Mouse (Mus musculus): ENCODE data around the gene Uqcrh. TPM values are rescaled to one million over a fixed set of nuclear protein-coding genes. Genes with fewer than 3 reads are reported as not detected.

The Uqcrh gene
- total and polyA plus RNA-seq, 2 experiments from 2014 or later: 220 to 586 TPM

DNA sequence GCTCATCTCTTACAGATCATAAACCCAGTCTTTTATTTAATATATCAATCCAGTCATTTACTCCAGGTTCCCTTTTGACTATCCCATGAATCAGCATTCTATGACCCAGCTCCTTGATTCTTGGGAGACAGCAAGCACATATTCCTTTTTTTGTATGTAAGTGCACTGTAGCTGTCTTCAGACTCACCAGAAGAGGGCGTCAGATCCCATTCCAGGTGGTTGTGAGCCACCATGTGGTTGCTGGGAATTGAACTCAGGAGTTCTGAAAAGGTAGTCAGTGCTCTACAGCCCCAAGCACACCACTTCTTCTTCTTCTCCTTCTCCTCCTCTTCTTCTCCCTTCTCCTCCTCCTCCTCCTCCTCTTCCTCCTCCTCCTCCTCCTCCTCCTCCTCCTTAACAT lies 17.3 kb downstream of the Uqcrh start:
- H3K9ac ChIP-seq (replicated peaks; ENCODE audit: low read length): no peak overlapping the region
- no peaks in the 10 kb centered on the region; the same call in 1 of the 2 replicates for H3K4me1 ChIP-seq (ENCODE audit: insufficient read depth, low read length)
- TF ChIP-seq CTCF (IDR thresholded peaks at IDR 0.05; ENCODE audit: low read depth): 0 out of 2 replicates have a peak, but pooled peaks have one; percentile 8
- 0% methylated on average over 1 of the region's 1 CpGs for WGBS
- no peak overlapping the region for H3K4me3 ChIP-seq (ENCODE audit: low read length)
- ATAC-seq: no peak
- no peaks in the 10 kb centered on the region for H3K27me3 ChIP-seq (ENCODE audit: insufficient read depth, low read length)
- no peaks in the 10 kb centered on the region for H3K36me3 ChIP-seq (ENCODE audit: insufficient read depth, low read length)
- DNase-seq (ENCODE audit: low spot score): no peak
- no peaks in the 10 kb centered on the region for H3K9me3 ChIP-seq (ENCODE audit: low read length)
- H3K27ac ChIP-seq: no peak overlapping the region
- H3K4me2 ChIP-seq (ENCODE audit: low read depth, low read length): no peak overlapping the region

- DNase-seq (ENCODE audit: low spot score) (peak; percentile 95), ATAC-seq (peak; percentile 96)
- peak within 1 kb of the TSS; percentile 78 for H3K4me2 ChIP-seq (ENCODE audit: low read depth, low read length)
- H3K27ac ChIP-seq: peak within 1 kb of the TSS; percentile 86
- peak within 1 kb of the TSS; percentile 54 for H3K9ac ChIP-seq (replicated peaks; ENCODE audit: low read length)
- no peaks in the 10 kb centered on the region for H3K9me3 ChIP-seq (ENCODE audit: low read length)
- H3K4me3 ChIP-seq (ENCODE audit: low read length): peak within 1 kb of the TSS; percentile 55
- TF ChIP-seq CTCF (IDR thresholded peaks at IDR 0.05; ENCODE audit: low read depth): peak; percentile 6; the same call in 1 of the 2 replicates
- H3K4me1 ChIP-seq (ENCODE audit: insufficient read depth, low read length): no peaks in the 10 kb centered on the region; the same call in 1 of the 2 replicates
- 0% methylated on average over 35 of the region's 35 CpGs for WGBS
- no peaks in the 10 kb centered on the region for H3K27me3 ChIP-seq (ENCODE audit: insufficient read depth, low read length)
- no peaks in the 10 kb centered on the region for H3K36me3 ChIP-seq (ENCODE audit: insufficient read depth, low read length)
Observed at GRCm38 (mm10) chr4:116053399-116053961, 21.4 kb downstream of the Uqcrh start, which contains the start of gene Nsun4. Nsun4 (minus strand) TSS chr4:116053876.

GRCm38 (mm10) chr4:116052526-116053293 lies 22.2 kb downstream of the Uqcrh start:
- 9% methylated on average over 22 of the region's 22 CpGs for WGBS
- no peaks in the 10 kb centered on the region; the same call in 1 of the 2 replicates for H3K4me1 ChIP-seq (ENCODE audit: insufficient read depth, low read length)
- peak overlapping the region; percentile 55 for H3K4me3 ChIP-seq (ENCODE audit: low read length)
- H3K9ac ChIP-seq (replicated peaks; ENCODE audit: low read length): peak overlapping the region; percentile 54
- peak; percentile 52 for TF ChIP-seq CTCF (IDR thresholded peaks at IDR 0.05; ENCODE audit: low read depth)
- H3K27ac ChIP-seq: peak overlapping the region; percentile 86
- peak; percentile 69 for DNase-seq (ENCODE audit: low spot score)
- H3K9me3 ChIP-seq (ENCODE audit: low read length): no peaks in the 10 kb centered on the region
- H3K27me3 ChIP-seq (ENCODE audit: insufficient read depth, low read length): no peaks in the 10 kb centered on the region
- peak overlapping the region; percentile 78 for H3K4me2 ChIP-seq (ENCODE audit: low read depth, low read length)
- ATAC-seq: peak; percentile 50
- no peaks in the 10 kb centered on the region for H3K36me3 ChIP-seq (ENCODE audit: insufficient read depth, low read length)

GRCm38 (mm10) chr4:116049211-116049610 lies 25.7 kb downstream of the Uqcrh start:
- no peak for TF ChIP-seq CTCF (IDR thresholded peaks at IDR 0.05; ENCODE audit: low read depth)

GRCm38 (mm10) chr4:116048130-116048920 lies 26.5 kb downstream of the Uqcrh start:
- H3K4me1 ChIP-seq (ENCODE audit: insufficient read depth, low read length): no peaks in the 10 kb centered on the region; the same call in 1 of the 2 replicates
- no peaks in the 10 kb centered on the region for H3K27me3 ChIP-seq (ENCODE audit: insufficient read depth, low read length)
- H3K27ac ChIP-seq: no peak overlapping the region
- no peak overlapping the region for H3K4me3 ChIP-seq (ENCODE audit: low read length)
- H3K4me2 ChIP-seq (ENCODE audit: low read depth, low read length): no peak overlapping the region
- WGBS: 72% methylated on average over 7 of the region's 7 CpGs
- ATAC-seq (no peak), DNase-seq (ENCODE audit: low spot score) (no peak)
- no peak overlapping the region for H3K9ac ChIP-seq (replicated peaks; ENCODE audit: low read length)
- no peak for TF ChIP-seq CTCF (IDR thresholded peaks at IDR 0.05; ENCODE audit: low read depth)
- H3K36me3 ChIP-seq (ENCODE audit: insufficient read depth, low read length): no peaks in the 10 kb centered on the region
- H3K9me3 ChIP-seq (ENCODE audit: low read length): no peaks in the 10 kb centered on the region

More at GRCm38 (mm10) chr4:116049211-116049610, 25.7 kb downstream of the Uqcrh start:
- Histone ChIP-seq H3K27me3 (ENCODE audit: insufficient read depth, low read length) (no peaks in the 10 kb centered on the region), H3K4me1 (ENCODE audit: insufficient read depth, low read length) (no peaks in the 10 kb centered on the region; the same call in 1 of the 2 replicates), H3K4me3 (ENCODE audit: low read length) (no peak overlapping the region), H3K9ac (replicated peaks; ENCODE audit: low read length) (no peak overlapping the region), H3K27ac (no peak overlapping the region), H3K9me3 (ENCODE audit: low read length) (no peaks in the 10 kb centered on the region), H3K4me2 (ENCODE audit: low read depth, low read length) (no peak overlapping the region), H3K36me3 (ENCODE audit: insufficient read depth, low read length) (no peaks in the 10 kb centered on the region)
- WGBS: 87% methylated on average over 3 of the region's 3 CpGs
- no peak for DNase-seq (ENCODE audit: low spot score)
- no peak for ATAC-seq

GRCm38 (mm10) chr4:116047681-116048080 lies 27.2 kb downstream of the Uqcrh start:
- Histone ChIP-seq H3K4me3 (ENCODE audit: low read length) (no peak overlapping the region), H3K9me3 (ENCODE audit: low read length) (no peaks in the 10 kb centered on the region), H3K27me3 (ENCODE audit: insufficient read depth, low read length) (no peaks in the 10 kb centered on the region), H3K4me2 (ENCODE audit: low read depth, low read length) (no peak overlapping the region), H3K36me3 (ENCODE audit: insufficient read depth, low read length) (no peaks in the 10 kb centered on the region), H3K4me1 (ENCODE audit: insufficient read depth, low read length) (no peaks in the 10 kb centered on the region; the same call in 1 of the 2 replicates), H3K9ac (replicated peaks; ENCODE audit: low read length) (no peak overlapping the region), H3K27ac (no peak overlapping the region)
- TF ChIP-seq CTCF (IDR thresholded peaks at IDR 0.05; ENCODE audit: low read depth): no peak
- no peak for DNase-seq (ENCODE audit: low spot score)
- ATAC-seq: no peak
- 100% methylated on average over 1 of the region's 1 CpGs for WGBS
